Mouse (Mus musculus) hindbrain, embryonic 10.5 days (tissue): ENCODE measurements at regions not wholly inside any gene's neighbourhood (a gene's known extent, or its start where the extent isn't known, plus 50 kb on each side); places are given as distances from the start of the nearest gene placed in this dataset.
A peak's percentile ranks its signal among the peaks of the same experiment; 100 is the strongest.

ENCODE experiments used
- DNase-seq: peaks from one replicate; pipeline ENCODE4 v3.0.0-alpha.2; 2017; ENCODE audit warnings: low spot score
- H3K27ac ChIP-seq: fragments of 300-500 bp; sonication (generic); 2 replicates; pipeline ENCODE4 v1.5.1; 2016; ENCODE audit warnings: mild to moderate bottlenecking, moderate library complexity
- H3K27me3 ChIP-seq: fragments of 300-500 bp; sonication (generic); 2 replicates; pipeline ENCODE4 v1.6.1; 2016; ENCODE audit warnings: mild to moderate bottlenecking; ENCODE audit not compliant: poor library complexity, insufficient read depth, severe bottlenecking
- H3K36me3 ChIP-seq: fragments of 300-500 bp; sonication (generic); 2 replicates; pipeline ENCODE4 v1.6.1; 2016; ENCODE audit warnings: mild to moderate bottlenecking, moderate library complexity
- H3K4me1 ChIP-seq: fragments of 300-500 bp; sonication (generic); replicated peaks from 2 replicates; pipeline ENCODE4 v1.6.1; 2016; ENCODE audit warnings: mild to moderate bottlenecking
- H3K4me3 ChIP-seq: fragments of 300-500 bp; sonication (generic); 2 replicates; pipeline ENCODE4 v1.5.1; 2016; ENCODE audit warnings: mild to moderate bottlenecking, moderate library complexity
- H3K9me3 ChIP-seq: fragments of 300-500 bp; sonication (generic); 2 replicates; pipeline ENCODE4 v1.6.1; 2016; ENCODE audit warnings: mild to moderate bottlenecking, moderate library complexity
- WGBS: fragments of 180-500 bp; shearing (Covaris S2); methylation state at CpG from one replicate; pipeline ENCODE4 v1.1.7; 2016; 5-methylcytosine and 5-hydroxymethylcytosine counted together

GRCm38 (mm10) chr19:15032297-15032947 is 434.6 kb upstream of the Tle4 start:
- WGBS, result 89% methylated on average over 9 of the region's 9 CpGs
- H3K4me1 ChIP-seq, result peaks cover 13% of the 10 kb centered on the region; the same call in 1 of the 2 replicates
- no peaks in the 10 kb centered on the region for H3K36me3 ChIP-seq
- no peak for DNase-seq
- H3K27ac ChIP-seq, result no peak overlapping the region
- no peaks in the 10 kb centered on the region for H3K9me3 ChIP-seq
- peaks cover 18% of the 10 kb centered on the region; the same call in 1 of the 2 replicates for H3K27me3 ChIP-seq
- no peak overlapping the region for H3K4me3 ChIP-seq

- no peaks in the 10 kb centered on the region for H3K9me3 ChIP-seq
- H3K4me3 ChIP-seq, result no peak overlapping the region
- H3K27ac ChIP-seq, result no peak overlapping the region
- peaks cover 9% of the 10 kb centered on the region; the same call in 1 of the 2 replicates for H3K27me3 ChIP-seq
- no peaks in the 10 kb centered on the region for H3K36me3 ChIP-seq
- no peak for DNase-seq
- peaks cover 13% of the 10 kb centered on the region; the same call in 1 of the 2 replicates for H3K4me1 ChIP-seq
These were observed 433.6 kb upstream of the Tle4 start for GRCm38 (mm10) chr19:15031483-15031882.

GRCm38 (mm10) chr19:15003596-15003995 is 405.7 kb upstream of the Tle4 start:
- 75% methylated on average over 3 of the region's 3 CpGs for WGBS
- Histone ChIP-seq H3K4me3 (no peak overlapping the region), H3K27me3 (no peaks in the 10 kb centered on the region), H3K9me3 (no peaks in the 10 kb centered on the region), H3K36me3 (no peaks in the 10 kb centered on the region), H3K4me1 (no peaks in the 10 kb centered on the region), H3K27ac (no peak overlapping the region)
- no peak for DNase-seq

- DNase-seq, result no peak
- Histone ChIP-seq H3K9me3 (no peaks in the 10 kb centered on the region), H3K4me3 (no peak overlapping the region), H3K27me3 (no peaks in the 10 kb centered on the region), H3K36me3 (no peaks in the 10 kb centered on the region), H3K4me1 (no peaks in the 10 kb centered on the region), H3K27ac (no peak overlapping the region)
- 93% methylated on average over 2 of the region's 2 CpGs for WGBS
These were observed 395.5 kb upstream of the Tle4 start for GRCm38 (mm10) chr19:14993344-14993743.

- DNase-seq, result no peak
- no peaks in the 10 kb centered on the region for H3K4me1 ChIP-seq
- H3K36me3 ChIP-seq, result no peaks in the 10 kb centered on the region
- no peaks in the 10 kb centered on the region for H3K9me3 ChIP-seq
- no peak overlapping the region for H3K27ac ChIP-seq
- H3K27me3 ChIP-seq, result no peaks in the 10 kb centered on the region
- 72% methylated on average over 1 of the region's 1 CpGs for WGBS
- H3K4me3 ChIP-seq, result no peak overlapping the region
These were observed 372.3 kb upstream of the Tle4 start for GRCm38 (mm10) chr19:14970161-14970560.

- H3K27ac ChIP-seq, result no peak overlapping the region
- no peaks in the 10 kb centered on the region for H3K4me1 ChIP-seq
- DNase-seq, result no peak
- no peaks in the 10 kb centered on the region for H3K27me3 ChIP-seq
- H3K36me3 ChIP-seq, result no peaks in the 10 kb centered on the region
- WGBS, result 79% methylated on average over 3 of the region's 3 CpGs
- H3K4me3 ChIP-seq, result no peak overlapping the region
- H3K9me3 ChIP-seq, result no peaks in the 10 kb centered on the region
These were observed 370.4 kb upstream of the Tle4 start for GRCm38 (mm10) chr19:14968283-14968682.

- WGBS, result 95% methylated on average over 19 of the region's 19 CpGs
- no peaks in the 10 kb centered on the region for H3K36me3 ChIP-seq
- H3K27ac ChIP-seq, result no peak overlapping the region
- H3K4me3 ChIP-seq, result no peak overlapping the region
- no peak for DNase-seq
- H3K9me3 ChIP-seq, result no peaks in the 10 kb centered on the region
- 0 out of 2 replicates have a peak, but pooled peaks cover 4% of the 10 kb centered on the region for H3K27me3 ChIP-seq
- peaks cover 17% of the 10 kb centered on the region for H3K4me1 ChIP-seq
These were observed 359.9 kb upstream of the Tle4 start for GRCm38 (mm10) chr19:14957727-14958126.

GRCm38 (mm10) chr19:14957154-14957553 is 359.3 kb upstream of the Tle4 start:
- H3K27ac ChIP-seq, result 0 out of 2 replicates have a peak overlapping the region, but pooled peaks have one; percentile 29
- H3K4me1 ChIP-seq, result peaks cover 17% of the 10 kb centered on the region
- no peaks in the 10 kb centered on the region for H3K36me3 ChIP-seq
- H3K9me3 ChIP-seq, result no peaks in the 10 kb centered on the region
- 67% methylated on average over 10 of the region's 10 CpGs for WGBS
- DNase-seq, result no peak
- no peak overlapping the region for H3K4me3 ChIP-seq
- H3K27me3 ChIP-seq, result 0 out of 2 replicates have a peak, but pooled peaks cover 4% of the 10 kb centered on the region

- no peak overlapping the region for H3K4me3 ChIP-seq
- peaks cover 17% of the 10 kb centered on the region for H3K4me1 ChIP-seq
- 0 out of 2 replicates have a peak, but pooled peaks cover 4% of the 10 kb centered on the region for H3K27me3 ChIP-seq
- peak; percentile 3 for DNase-seq
- H3K36me3 ChIP-seq, result no peaks in the 10 kb centered on the region
- WGBS, result 15% methylated on average over 3 of the region's 3 CpGs
- H3K27ac ChIP-seq, result no peak overlapping the region
- H3K9me3 ChIP-seq, result no peaks in the 10 kb centered on the region
These were observed 358.5 kb upstream of the Tle4 start for GRCm38 (mm10) chr19:14956392-14956791.

GRCm38 (mm10) chr19:14955969-14956368 is 358.1 kb upstream of the Tle4 start:
- Histone ChIP-seq H3K4me3 (no peak overlapping the region), H3K27me3 (0 out of 2 replicates have a peak, but pooled peaks cover 4% of the 10 kb centered on the region), H3K36me3 (no peaks in the 10 kb centered on the region), H3K4me1 (peaks cover 17% of the 10 kb centered on the region), H3K27ac (no peak overlapping the region), H3K9me3 (no peaks in the 10 kb centered on the region)
- WGBS, result 39% methylated on average over 3 of the region's 3 CpGs
- no peak for DNase-seq

GRCm38 (mm10) chr19:14940207-14940952 is 342.5 kb upstream of the Tle4 start:
- DNase-seq, result no peak
- Histone ChIP-seq H3K4me1 (no peaks in the 10 kb centered on the region), H3K36me3 (no peaks in the 10 kb centered on the region), H3K9me3 (no peaks in the 10 kb centered on the region), H3K27me3 (no peaks in the 10 kb centered on the region), H3K4me3 (no peak overlapping the region), H3K27ac (no peak overlapping the region)
- 70% methylated on average over 9 of the region's 9 CpGs for WGBS

- Histone ChIP-seq H3K4me1 (no peaks in the 10 kb centered on the region), H3K9me3 (no peaks in the 10 kb centered on the region), H3K27ac (no peak overlapping the region), H3K27me3 (no peaks in the 10 kb centered on the region), H3K4me3 (no peak overlapping the region), H3K36me3 (no peaks in the 10 kb centered on the region)
- DNase-seq, result no peak
- 88% methylated on average over 1 of the region's 1 CpGs for WGBS
These were observed 324.4 kb upstream of the Tle4 start for GRCm38 (mm10) chr19:14922238-14922637.

GRCm38 (mm10) chr19:14911056-14911850 is 313.4 kb upstream of the Tle4 start:
- H3K27ac ChIP-seq, result no peak overlapping the region
- H3K36me3 ChIP-seq, result no peaks in the 10 kb centered on the region
- H3K4me1 ChIP-seq, result no peaks in the 10 kb centered on the region
- H3K27me3 ChIP-seq, result no peaks in the 10 kb centered on the region
- H3K4me3 ChIP-seq, result no peak overlapping the region
- H3K9me3 ChIP-seq, result no peaks in the 10 kb centered on the region
- WGBS, result 90% methylated on average over 11 of the region's 11 CpGs
- no peak for DNase-seq
